Mouse (Mus musculus) c-Kit-positive CD71-positive TER-119-negative erythroid progenitor cells, embryonic 14.5 days (primary cell): ENCODE data around the gene Urod.

ENCODE experiments used
- DNase-seq: peaks from one replicate; pipeline ENCODE4 v3.0.0-alpha.2; 2013; ENCODE audit warnings: low read depth

Urod gene

GRCm38 (mm10) chr4:116995131-116995797, 1.1 kb upstream of the Urod start, which contains the start of gene Hectd3:
Gene Hectd3, plus strand, starts transcription at chr4:116995317.
- peak; percentile 53 for DNase-seq

- peak; percentile 74 for DNase-seq
Observed at GRCm38 (mm10) chr4:116991366-116991765, 2.8 kb downstream of the Urod start.

- no peak for DNase-seq
Observed at GRCm38 (mm10) chr4:116989731-116990130, 4.5 kb downstream of the Urod start.

GRCm38 (mm10) chr4:116987122-116987456, 7.1 kb downstream of the Urod start:
- no peak for DNase-seq

GRCm38 (mm10) chr4:116986400-116987121, 7.7 kb downstream of the Urod start:
- DNase-seq, result peak; percentile 36

- DNase-seq, result no peak
Observed at GRCm38 (mm10) chr4:116985681-116986080, 8.5 kb downstream of the Urod start.

- no peak for DNase-seq
Observed at GRCm38 (mm10) chr4:116976503-116976902, 17.7 kb downstream of the Urod start.

- DNase-seq, result no peak
Observed at GRCm38 (mm10) chr4:116954951-116955350, 39.3 kb downstream of the Urod start.

GRCm38 (mm10) chr4:116951642-116952041, 42.6 kb downstream of the Urod start:
- peak; percentile 1 for DNase-seq

- DNase-seq, result no peak
Observed at GRCm38 (mm10) chr4:116944055-116944454, 50.2 kb downstream of the Urod start.

- no peak for DNase-seq
Observed at GRCm38 (mm10) chr4:116942695-116943094, 51.5 kb downstream of the Urod start.
